In the genomic region with DNA sequence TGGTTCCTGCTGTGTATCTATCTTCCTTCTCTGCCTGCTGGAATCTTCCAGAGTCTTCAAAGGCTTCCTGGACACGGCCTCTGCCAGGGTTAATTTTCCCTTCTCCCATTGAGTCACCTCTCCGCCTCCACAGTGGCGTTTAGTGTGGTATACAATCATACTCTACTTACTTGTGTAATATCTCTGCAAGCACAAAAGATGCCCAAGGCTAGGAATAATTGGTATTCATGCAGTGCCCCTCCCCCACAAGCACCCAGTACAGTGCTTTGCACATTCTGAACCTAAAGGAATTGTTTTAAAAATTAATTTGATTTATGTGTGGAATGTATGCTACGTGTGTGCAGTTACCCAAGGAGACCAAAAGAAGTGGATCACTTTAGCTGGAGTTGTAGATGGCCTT, we compare ENCODE assay signal across 23 mouse cellular contexts. TPM values are rescaled to one million over a fixed set of nuclear protein-coding genes. Genes with fewer than 3 reads are reported as not detected.
A peak's percentile ranks its signal among the peaks of the same experiment; 100 is the strongest.
DNase-seq lines count a peak whose midpoint lies in the region; ATAC-seq and TF ChIP-seq lines count a peak whose summit lies in the region.
"Had no signal": no experiment of that assay in that cellular context is flagged by ENCODE, and none has a peak within 500 bp of the region (broad histone marks: within the 10 kb centered on the region; RNA-seq: fewer than 3 reads in every experiment).

No protein-coding gene starts in this region.

- H3K27me3 ChIP-seq in midbrain, embryonic 11.5 days (ENCODE audit: control insufficient read depth, insufficient read depth, low read length) = no peaks in the 10 kb centered on the region
- no peaks in the 10 kb centered on the region for H3K27me3 ChIP-seq in midbrain, postnatal 0 days (ENCODE audit: insufficient read depth, low read length)
- H3K27me3 ChIP-seq: intestine, embryonic 15.5 days; liver, embryonic 15.5 days; lung, embryonic 15.5 days had no signal

- H3K4me2 ChIP-seq in midbrain, embryonic 11.5 days = no peak overlapping the region
- no peak overlapping the region for H3K4me2 ChIP-seq in midbrain, postnatal 0 days (ENCODE audit: low read depth, low read length, poor library complexity, severe bottlenecking)
- H3K4me2 ChIP-seq: heart, embryonic 11.5 days; intestine, embryonic 15.5 days; liver, embryonic 15.5 days; lung, embryonic 15.5 days had no signal

- H3K27ac ChIP-seq in midbrain, embryonic 11.5 days (ENCODE audit: low read depth, low read length) = no peak overlapping the region
- H3K27ac ChIP-seq in midbrain, postnatal 0 days (ENCODE audit: low read depth, low read length) = no peak overlapping the region
- H3K27ac ChIP-seq: intestine, embryonic 15.5 days; liver, embryonic 15.5 days; lung, embryonic 15.5 days had no signal

- H3K9ac ChIP-seq in midbrain, embryonic 11.5 days (ENCODE audit: low read length) = no peak overlapping the region
- no peak overlapping the region for H3K9ac ChIP-seq in midbrain, postnatal 0 days (replicated peaks; ENCODE audit: low read length, poor library complexity, severe bottlenecking)
- H3K9ac ChIP-seq: intestine, embryonic 15.5 days; liver, embryonic 15.5 days; lung, embryonic 15.5 days had no signal

- no peaks in the 10 kb centered on the region for H3K36me3 ChIP-seq in midbrain, embryonic 11.5 days (ENCODE audit: control insufficient read depth, insufficient read depth, low read length)
- H3K36me3 ChIP-seq in midbrain, postnatal 0 days (ENCODE audit: insufficient read depth, low read length) = no peaks in the 10 kb centered on the region
- H3K36me3 ChIP-seq: intestine, embryonic 15.5 days; liver, embryonic 15.5 days; lung, embryonic 15.5 days had no signal

- peak; percentile 42 for DNase-seq in adrenal gland, postnatal 14 days
- DNase-seq in adrenal gland, adult 18-20 months (ENCODE audit: low spot score in 2 of 2) = no peak
- DNase-seq in midbrain, embryonic 11.5 days (ENCODE audit: low spot score, missing footprints) = peak; percentile 69
- no peak for DNase-seq in midbrain, postnatal 0 days (ENCODE audit: low spot score)
- DNase-seq in NIH3T3 (ENCODE audit: low read depth) = peak; percentile 62
- peak; percentile 85 for DNase-seq in gonadal fat pad, adult 2 months (ENCODE audit: low read depth)
- DNase-seq in T-cell, adult 2 months (ENCODE audit: low spot score) = no peak
- DNase-seq: cerebellum, adult 2 months; cerebellum, postnatal 25 days; embryo, embryonic 11 days; heart, adult 11 months; kidney, adult 8-10 months; kidney, postnatal 10 days; layer of hippocampus, postnatal 36 days; lung, postnatal 36 days; thymus, adult 2 months; thymus, postnatal 4 days had no signal

- no peaks in the 10 kb centered on the region for H3K9me3 ChIP-seq in midbrain, embryonic 11.5 days (ENCODE audit: control insufficient read depth, low read length)
- no peaks in the 10 kb centered on the region for H3K9me3 ChIP-seq in midbrain, postnatal 0 days (ENCODE audit: low read length)
- H3K9me3 ChIP-seq: intestine, embryonic 15.5 days; liver, embryonic 15.5 days; lung, embryonic 15.5 days had no signal

- H3K4me1 ChIP-seq in midbrain, embryonic 11.5 days (ENCODE audit: control insufficient read depth, insufficient read depth, low read length) = peaks cover 10% of the 10 kb centered on the region
- H3K4me1 ChIP-seq in midbrain, postnatal 0 days (ENCODE audit: insufficient read depth, low read length) = peaks cover 10% of the 10 kb centered on the region

- no peak overlapping the region for H3K4me3 ChIP-seq in midbrain, embryonic 11.5 days (ENCODE audit: low read depth, low read length)
- no peak overlapping the region for H3K4me3 ChIP-seq in midbrain, postnatal 0 days (ENCODE audit: low read depth, low read length)
- H3K4me3 ChIP-seq: intestine, embryonic 15.5 days; liver, embryonic 15.5 days; lung, embryonic 15.5 days had no signal

- no peak for ATAC-seq in midbrain, embryonic 11.5 days (ENCODE audit: low FRiP score)
- no peak for ATAC-seq in midbrain, postnatal 0 days (ENCODE audit: low FRiP score)
- ATAC-seq in monocyte, adult 5-6 weeks (replicated peaks; ENCODE audit: insufficient number of reproducible peaks, low FRiP score, low TSS enrichment, poor library complexity, severe bottlenecking) = no peak
- ATAC-seq: hindbrain, embryonic 16.5 days; intestine, embryonic 15.5 days had no signal

- no peak for TF ChIP-seq CTCF in midbrain, postnatal 0 days (IDR thresholded peaks at IDR 0.05)

- 89% methylated on average over 4 of the region's 4 CpGs for WGBS in midbrain, embryonic 11.5 days
- WGBS in midbrain, postnatal 0 days = 48% methylated on average over 4 of the region's 4 CpGs

RNA-seq across cellular contexts. Expression of a gene that starts 10.6 kb away (rescaled TPM):
- 114 and 117 TPM in 2 replicates for total RNA-seq in adrenal gland, postnatal 14 days (2021)
- total RNA-seq in adrenal gland, adult 18-20 months (2021) = 100 to 1,000 TPM; 106 to 124 TPM
- polyA plus RNA-seq in midbrain, embryonic 11.5 days (2014; fragmentation: Nextera tagmentation; extraction: Ambion mirVana) = 25.8 and 33.4 TPM in 2 replicates
- 115 and 152 TPM in 2 replicates for total RNA-seq in midbrain, postnatal 0 days (2014; rRNA removed)
- 26.5 and 28.0 TPM in 2 replicates for polyA plus RNA-seq in midbrain, postnatal 0 days (2015; fragmentation: Nextera tagmentation; extraction: Ambion mirVana)
- polyA plus RNA-seq in gonadal fat pad, adult 2 months (2012; rRNA removed) = 86.9 and 87.5 TPM in 2 replicates
- 10.1 to 11.7 TPM (median 10.6 TPM) in 3 replicates for total RNA-seq in monocyte, adult 5-6 weeks (2017)

Comparison
In these comparisons a context has a peak if more than half of its experiments do, and no peak if none do; other contexts are left out.
1. DNase-seq: peak in adrenal gland, postnatal 14 days (single experiment), midbrain, embryonic 11.5 days (single experiment), NIH3T3 (single experiment) and gonadal fat pad, adult 2 months (single experiment); none in adrenal gland, adult 18-20 months (0 of 2), midbrain, postnatal 0 days (single experiment) and T-cell, adult 2 months (single experiment).